Mouse (Mus musculus) spleen, adult 2 months (tissue): ENCODE data around the gene Robo2.

Experiments
- CTCF ChIP-seq: fragments of 200-500 bp; IDR thresholded peaks from 2 replicates; pipeline ENCODE4 v1.5.1; 2011; ENCODE audit warnings: mild to moderate bottlenecking, inconsistent platforms; ENCODE audit not compliant: insufficient read depth, insufficient read length, insufficient replicate concordance; ENCODE audit errors: extremely low read depth
- POLR2A ChIP-seq: fragments of 200-500 bp; IDR thresholded peaks from 2 replicates; pipeline ENCODE4 v1.6.1; 2011; ENCODE audit warnings: low read depth, low read length, inconsistent platforms

GRCm38 (mm10) chr16:73940211-73940541 is 471.4 kb downstream of the Robo2 start:
- TF ChIP-seq CTCF (no peak), POLR2A (no peak)
